Mouse (Mus musculus) kidney, embryonic 14.5 days (tissue): Measurements from ENCODE around the gene Ccdc162. TPM values are rescaled to one million over a fixed set of nuclear protein-coding genes. Genes with fewer than 3 reads are reported as not detected.
A peak's percentile ranks its signal among the peaks of the same experiment; 100 is the strongest.

Experiments used
- ATAC-seq: fragments of 200-750 bp; cut with Nextera tagmentation; 2 replicates; pipeline ENCODE4 v1.8.0; 2017; ENCODE audit warnings: moderate number of reproducible peaks, mild to moderate bottlenecking, moderate TSS enrichment, moderate library complexity; ENCODE audit not compliant: low FRiP score, low TSS enrichment
- H3K27ac ChIP-seq: fragments of 300-500 bp; sonication (generic); 2 replicates; pipeline ENCODE4 v1.5.1; 2014; ENCODE audit warnings: low read depth, mild to moderate bottlenecking, low read length, moderate library complexity, mixed read lengths
- H3K27me3 ChIP-seq: fragments of 300-500 bp; sonication (generic); 2 replicates; pipeline ENCODE4 v1.6.1; 2014; ENCODE audit warnings: mild to moderate bottlenecking, low read length; ENCODE audit not compliant: control insufficient read depth, insufficient read depth
- H3K36me3 ChIP-seq: fragments of 300-500 bp; sonication (generic); 2 replicates; pipeline ENCODE4 v1.6.1; 2014; ENCODE audit warnings: low read length, mixed read lengths; ENCODE audit not compliant: control insufficient read depth, insufficient read depth
- H3K4me1 ChIP-seq: fragments of 300-500 bp; sonication (generic); 2 replicates; pipeline ENCODE4 v1.6.1; 2014; ENCODE audit warnings: low read length, mixed read lengths; ENCODE audit not compliant: control insufficient read depth, insufficient read depth
- H3K4me2 ChIP-seq: fragments of 300-500 bp; sonication (generic); replicated peaks from 2 replicates; pipeline ENCODE4 v1.6.1; 2014; ENCODE audit warnings: low read depth, mild to moderate bottlenecking, low read length
- H3K4me3 ChIP-seq: fragments of 300-500 bp; sonication (generic); 2 replicates; pipeline ENCODE4 v1.5.1; 2014; ENCODE audit warnings: mild to moderate bottlenecking, low read length
- H3K9ac ChIP-seq: fragments of 300-500 bp; sonication (generic); 2 replicates; pipeline ENCODE4 v1.6.1; 2014; ENCODE audit warnings: low read depth, mild to moderate bottlenecking, low read length, moderate library complexity
- H3K9me3 ChIP-seq: fragments of 300-500 bp; sonication (generic); 2 replicates; pipeline ENCODE4 v1.6.1; 2016; ENCODE audit warnings: low read length; ENCODE audit not compliant: control insufficient read depth
- WGBS: fragments of 180-500 bp; shearing (Covaris S2); extraction: QIAGEN DNeasy Blood & Tissue Kit; methylation state at CpG from one replicate; pipeline ENCODE4 v1.1.7; 2014; 5-methylcytosine and 5-hydroxymethylcytosine counted together
- polyA plus RNA-seq: library from polyadenylated mRNA; unstranded; fragments of >200 nt; fragmentation: Nextera tagmentation; extraction: Ambion mirVana; gene quantifications from 2 replicates; pipeline ENCODE4 v1.2.1, GENCODE M21; 2014

The Ccdc162 gene
- polyA plus RNA-seq, 1 experiment from 2014 or later, result 0.15 TPM

GRCm38 (mm10) chr10:41546396-41547165 lies 169.9 kb downstream of the Ccdc162 start:
- 38% methylated on average over 13 of the region's 13 CpGs for whole genome bisulfite sequencing
- H3K4me1 ChIP-seq, result no peaks in the 10 kb centered on the region
- no peak overlapping the region for H3K9ac ChIP-seq
- no peak overlapping the region for H3K4me2 ChIP-seq
- no peaks in the 10 kb centered on the region for H3K27me3 ChIP-seq
- 0 out of 2 replicates have a peak, but pooled peaks have one; percentile 39 for ATAC-seq
- no peak overlapping the region for H3K4me3 ChIP-seq
- no peak overlapping the region for H3K27ac ChIP-seq
- H3K36me3 ChIP-seq, result no peaks in the 10 kb centered on the region
- peaks cover 6% of the 10 kb centered on the region for H3K9me3 ChIP-seq

GRCm38 (mm10) chr10:41545224-41545755 lies 171.1 kb downstream of the Ccdc162 start:
- Histone ChIP-seq H3K36me3 (no peaks in the 10 kb centered on the region), H3K4me1 (no peaks in the 10 kb centered on the region), H3K9ac (no peak overlapping the region), H3K4me2 (no peak overlapping the region), H3K27me3 (no peaks in the 10 kb centered on the region), H3K27ac (no peak overlapping the region), H3K4me3 (no peak overlapping the region), H3K9me3 (peaks cover 6% of the 10 kb centered on the region)
- WGBS, result 58% methylated on average over 7 of the region's 7 CpGs
- no peak for ATAC-seq

- WGBS, result 5% methylated on average over 7 of the region's 7 CpGs
- Histone ChIP-seq H3K27me3 (no peaks in the 10 kb centered on the region), H3K9me3 (peaks cover 6% of the 10 kb centered on the region), H3K9ac (no peak overlapping the region), H3K4me3 (no peak overlapping the region), H3K27ac (no peak overlapping the region), H3K36me3 (no peaks in the 10 kb centered on the region), H3K4me1 (no peaks in the 10 kb centered on the region), H3K4me2 (no peak overlapping the region)
- no peak for ATAC-seq
Measured at GRCm38 (mm10) chr10:41544481-41545190, 171.8 kb downstream of the Ccdc162 start.

- no peaks in the 10 kb centered on the region for H3K4me1 ChIP-seq
- ATAC-seq, result no peak
- no peak overlapping the region for H3K9ac ChIP-seq
- H3K27me3 ChIP-seq, result no peaks in the 10 kb centered on the region
- H3K27ac ChIP-seq, result no peak overlapping the region
- H3K36me3 ChIP-seq, result no peaks in the 10 kb centered on the region; the same call in 1 of the 2 replicates
- 69% methylated on average over 2 of the region's 2 CpGs for WGBS
- no peak overlapping the region for H3K4me2 ChIP-seq
- no peaks in the 10 kb centered on the region for H3K9me3 ChIP-seq
- H3K4me3 ChIP-seq, result no peak overlapping the region
Measured at GRCm38 (mm10) chr10:41543844-41544243, 172.6 kb downstream of the Ccdc162 start.

GRCm38 (mm10) chr10:41543439-41543838 lies 173.0 kb downstream of the Ccdc162 start:
- Histone ChIP-seq H3K4me3 (no peak overlapping the region), H3K9ac (no peak overlapping the region), H3K9me3 (no peaks in the 10 kb centered on the region), H3K36me3 (no peaks in the 10 kb centered on the region; the same call in 1 of the 2 replicates), H3K27me3 (no peaks in the 10 kb centered on the region), H3K4me1 (no peaks in the 10 kb centered on the region), H3K4me2 (no peak overlapping the region), H3K27ac (no peak overlapping the region)
- ATAC-seq, result no peak
- WGBS, result 89% methylated on average over 4 of the region's 4 CpGs

- H3K27me3 ChIP-seq, result no peaks in the 10 kb centered on the region
- WGBS, result 90% methylated on average over 6 of the region's 6 CpGs
- no peaks in the 10 kb centered on the region for H3K9me3 ChIP-seq
- ATAC-seq, result no peak
- no peak overlapping the region for H3K9ac ChIP-seq
- no peak overlapping the region for H3K27ac ChIP-seq
- H3K4me2 ChIP-seq, result no peak overlapping the region
- H3K4me1 ChIP-seq, result no peaks in the 10 kb centered on the region
- no peak overlapping the region for H3K4me3 ChIP-seq
- no peaks in the 10 kb centered on the region; the same call in 1 of the 2 replicates for H3K36me3 ChIP-seq
Measured at GRCm38 (mm10) chr10:41542057-41542456, 174.4 kb downstream of the Ccdc162 start.

GRCm38 (mm10) chr10:41538986-41539385 lies 177.4 kb downstream of the Ccdc162 start:
- Histone ChIP-seq H3K9me3 (no peaks in the 10 kb centered on the region), H3K27ac (no peak overlapping the region), H3K4me1 (no peaks in the 10 kb centered on the region), H3K36me3 (peaks cover 11% of the 10 kb centered on the region; the same call in 1 of the 2 replicates), H3K4me3 (no peak overlapping the region), H3K4me2 (no peak overlapping the region), H3K9ac (no peak overlapping the region), H3K27me3 (no peaks in the 10 kb centered on the region)
- ATAC-seq, result no peak
- WGBS, result 95% methylated on average over 4 of the region's 4 CpGs

GRCm38 (mm10) chr10:41537983-41538330 lies 178.5 kb downstream of the Ccdc162 start:
- no peak overlapping the region for H3K27ac ChIP-seq
- H3K4me3 ChIP-seq, result no peak overlapping the region
- no peaks in the 10 kb centered on the region for H3K4me1 ChIP-seq
- no peak for ATAC-seq
- peaks cover 18% of the 10 kb centered on the region; the same call in 1 of the 2 replicates for H3K36me3 ChIP-seq
- no peak overlapping the region for H3K9ac ChIP-seq
- H3K9me3 ChIP-seq, result no peaks in the 10 kb centered on the region
- H3K27me3 ChIP-seq, result no peaks in the 10 kb centered on the region
- H3K4me2 ChIP-seq, result no peak overlapping the region
- WGBS, result 95% methylated on average over 3 of the region's 3 CpGs
